Mouse (Mus musculus) granulocyte monocyte progenitor cell, adult 5-6 weeks (primary cell): Measurements from ENCODE around the gene Morc3. TPM values are rescaled to one million over a fixed set of nuclear protein-coding genes. Genes with fewer than 3 reads are reported as not detected.

ENCODE experiments used
- ATAC-seq: replicated peaks from 2 replicates; pipeline ENCODE4 v1.8.0; 2016; ENCODE audit warnings: mild to moderate bottlenecking, moderate TSS enrichment, inconsistent platforms; ENCODE audit not compliant: poor library complexity, severe bottlenecking
- total RNA-seq, 2 experiments: library from RNA; stranded (forward) in 1 of 2; stranded (reverse) in 1 of 2; fragments of 200-712, 200-1000 nt in 1 of 2; fragments of >200 nt in 1 of 2; fragmentation: Nextera tagmentation in 1 of 2; gene quantifications; 2 replicates each; pipeline ENCODE4 v1.2.3; 2014 to 2017

The Morc3 gene
- total RNA-seq, 2 experiments from 2014 or later, result 74.0 to 330 TPM

DNA sequence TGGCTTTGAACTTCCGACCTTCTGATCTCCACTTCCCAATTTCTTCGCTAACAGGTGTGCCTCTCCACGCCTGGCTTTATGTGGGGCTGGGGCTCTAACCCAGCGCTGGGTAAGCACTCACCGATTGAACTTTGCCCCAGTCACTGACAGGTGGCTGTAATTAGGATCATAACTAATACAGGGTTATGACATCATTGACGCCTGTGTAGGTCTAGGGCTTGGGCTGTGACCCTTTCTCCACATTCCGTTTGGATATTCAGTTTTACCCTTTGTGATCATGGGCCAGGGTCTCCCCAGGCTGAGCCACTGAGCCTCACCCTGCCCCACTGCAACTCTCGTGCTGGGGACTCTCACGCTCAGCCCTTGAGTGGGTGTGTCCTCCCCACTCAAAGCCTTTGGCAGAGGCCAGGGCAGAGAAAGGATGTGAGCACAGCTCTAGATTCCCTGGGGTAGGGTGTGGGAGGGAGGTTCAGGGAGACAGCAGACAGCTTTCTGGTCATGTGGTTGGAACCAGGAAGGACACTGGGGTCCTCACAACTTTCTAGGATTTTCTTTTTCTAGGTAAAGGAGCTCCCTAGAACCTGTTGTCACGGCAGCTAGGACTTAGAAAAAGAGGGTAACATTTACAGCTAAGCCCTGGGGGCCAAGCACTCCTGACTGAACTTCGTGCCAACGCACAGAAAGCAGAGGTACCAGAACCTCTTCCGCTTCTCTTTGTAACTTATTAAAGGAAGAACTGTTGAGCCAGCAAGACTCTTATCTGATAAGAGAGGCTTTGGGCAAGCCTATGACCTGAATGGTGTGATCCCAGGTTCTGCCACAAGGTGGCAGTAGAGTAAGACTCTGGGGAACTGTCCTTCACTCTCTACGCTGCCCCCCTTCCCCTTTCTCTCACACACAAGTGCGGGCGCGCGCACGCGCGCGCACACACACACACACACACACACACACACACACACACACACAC, 86.1 kb downstream of the Morc3 start:
- peak; percentile 75 for ATAC-seq

DNA sequence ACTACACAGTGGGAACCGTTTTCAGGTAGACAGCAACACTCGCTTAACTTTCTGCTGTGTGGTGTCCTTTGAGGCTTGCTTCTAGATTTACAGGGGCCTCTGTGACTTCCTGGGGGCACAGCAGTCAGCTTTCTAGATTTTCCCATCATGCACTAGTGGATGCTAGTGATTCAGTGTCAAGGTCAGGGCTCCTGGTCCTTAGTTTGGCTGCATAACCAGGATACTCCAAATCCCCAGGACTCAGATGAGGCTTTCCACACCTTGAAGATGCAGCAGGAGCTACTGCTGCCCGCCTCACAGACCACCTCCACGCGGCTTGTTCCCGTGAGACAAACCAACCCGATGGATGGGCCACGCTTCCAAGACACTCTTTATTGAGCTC, 86.7 kb downstream of the Morc3 start:
- ATAC-seq, result no peak

DNA sequence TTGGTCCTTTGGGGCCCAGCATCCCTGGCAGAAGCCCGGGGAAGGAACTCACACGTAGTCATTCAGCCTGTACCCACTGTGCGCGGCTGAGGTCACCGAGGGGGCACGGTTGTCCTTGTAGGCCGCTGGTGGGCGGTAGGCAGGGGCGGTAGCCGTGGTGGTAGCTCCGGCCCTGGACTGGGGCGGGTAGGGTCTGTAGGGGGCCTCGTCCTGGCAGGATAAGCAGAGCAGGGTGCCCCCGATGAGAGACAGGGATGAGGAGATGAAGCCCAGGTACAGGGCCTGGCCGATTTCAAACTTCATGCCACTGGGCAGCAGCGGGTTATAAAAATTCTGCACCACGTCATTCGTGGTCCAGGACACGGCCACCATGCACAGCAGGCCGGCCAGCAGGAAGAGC, 87.3 kb downstream of the Morc3 start:
- ATAC-seq, result no peak

DNA sequence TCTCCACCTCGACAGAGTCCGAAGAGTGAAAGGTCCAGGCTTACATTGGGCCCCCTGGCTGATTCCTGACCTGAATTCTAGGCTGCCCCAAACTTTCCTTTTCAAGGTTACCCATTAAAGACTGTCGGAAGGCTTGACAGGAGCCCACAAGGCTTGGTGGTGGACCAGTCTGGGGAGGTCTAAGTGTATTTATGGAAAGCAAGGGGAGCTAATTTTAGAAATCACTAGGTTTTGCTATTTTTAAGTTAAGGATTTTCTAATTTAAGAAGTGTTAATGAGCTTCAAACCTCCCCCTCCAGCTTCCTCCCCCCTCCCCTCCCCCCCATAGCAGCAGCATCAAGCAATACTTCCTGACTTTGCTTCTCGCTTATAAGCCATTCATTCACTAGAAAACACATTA, 88.8 kb downstream of the Morc3 start:
- no peak for ATAC-seq

DNA sequence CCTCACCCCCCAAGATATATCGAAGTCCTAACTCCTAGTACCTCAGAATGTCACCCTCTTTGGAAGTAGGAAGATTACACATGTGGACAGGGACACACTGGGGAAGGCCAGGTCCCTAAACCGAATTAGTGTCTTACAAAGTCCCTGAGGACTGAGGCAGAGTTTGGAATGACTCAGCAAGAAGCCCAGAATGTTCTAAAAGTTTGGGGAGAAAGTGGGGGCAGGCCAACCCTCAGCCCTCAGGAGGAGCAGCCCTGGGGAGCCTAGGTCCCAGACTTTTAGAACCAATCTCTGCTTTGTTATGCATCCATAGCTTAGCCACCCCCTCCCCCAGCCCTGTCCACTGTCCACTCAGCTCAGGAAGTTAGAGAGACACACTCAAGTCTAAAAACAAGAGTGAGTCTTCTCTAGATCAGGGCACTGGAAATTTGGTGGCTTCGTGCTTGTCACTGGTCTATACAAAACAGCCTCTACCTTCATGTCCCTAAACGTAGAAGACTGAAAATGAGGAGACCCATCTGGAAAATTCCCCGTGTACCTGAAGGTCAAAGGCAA, 91.0 kb downstream of the Morc3 start:
- ATAC-seq, result no peak

DNA sequence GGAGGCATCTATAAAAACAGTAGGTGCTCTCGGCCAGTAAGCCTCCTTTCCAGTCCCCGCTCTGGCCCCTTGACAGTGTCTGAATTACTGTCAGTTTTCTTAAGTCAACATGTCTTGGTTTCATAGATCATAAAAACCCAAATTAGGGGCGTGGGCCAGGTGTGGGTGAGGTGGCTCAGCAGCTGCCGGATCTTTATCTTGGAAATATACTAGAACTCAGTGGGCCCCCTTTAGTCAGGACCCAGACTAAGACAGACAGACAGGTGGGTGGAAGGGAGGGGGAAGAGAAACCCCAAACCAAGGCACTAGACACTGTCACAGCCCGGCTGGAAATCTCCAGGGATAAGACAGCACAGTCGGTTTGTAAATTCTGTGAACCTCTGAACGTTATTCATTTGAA, 91.9 kb downstream of the Morc3 start:
- no peak for ATAC-seq

Other genes starting within 250 kb of the Morc3 start
- gene Setd4, start 228.1 kb upstream of the Morc3 start, total RNA-seq (2014; fragmentation: Nextera tagmentation), result 3.5 and 10.8 TPM in 2 replicates
- 5.0 and 13.4 TPM in 2 replicates for gene Setd4, start 228.1 kb upstream of the Morc3 start, total RNA-seq (2017)
- 20.6 and 26.7 TPM in 2 replicates for gene Cbr1, start 226.3 kb upstream of the Morc3 start, total RNA-seq (2014; fragmentation: Nextera tagmentation)
- gene Cbr1, start 226.3 kb upstream of the Morc3 start, total RNA-seq (2017), result 14.6 and 19.8 TPM in 2 replicates
- not detected in 2 replicates for gene Gm5678, start 204.0 kb upstream of the Morc3 start, total RNA-seq (2014; fragmentation: Nextera tagmentation)
- gene Gm5678, start 204.0 kb upstream of the Morc3 start, total RNA-seq (2017), result not detected in 2 replicates
- gene Cbr3, start 148.9 kb upstream of the Morc3 start, total RNA-seq (2014; fragmentation: Nextera tagmentation), result 1.2 TPM in 1 of 2 replicates, not detected in the other
- gene Cbr3, start 148.9 kb upstream of the Morc3 start, total RNA-seq (2017), result 0.65 and 0.72 TPM in 2 replicates
- 15.8 and 21.4 TPM in 2 replicates for gene Dop1b, start 120.2 kb upstream of the Morc3 start, total RNA-seq (2014; fragmentation: Nextera tagmentation)
- 2.2 and 5.0 TPM in 2 replicates for gene Dop1b, start 120.2 kb upstream of the Morc3 start, total RNA-seq (2017)
- gene Chaf1b, start 51.8 kb downstream of the Morc3 start, total RNA-seq (2014; fragmentation: Nextera tagmentation), result 50.8 and 68.0 TPM in 2 replicates
- gene Chaf1b, start 51.8 kb downstream of the Morc3 start, total RNA-seq (2017), result 50.6 and 73.7 TPM in 2 replicates
- gene Cldn14, start 176.7 kb downstream of the Morc3 start, total RNA-seq (2014; fragmentation: Nextera tagmentation), result not detected in 2 replicates
- gene Cldn14, start 176.7 kb downstream of the Morc3 start, total RNA-seq (2017), result not detected in 2 replicates